Mouse (Mus musculus): ENCODE results near the gene Dclk2. TPM values are rescaled to one million over a fixed set of nuclear protein-coding genes. Genes with fewer than 3 reads are reported as not detected.

The Dclk2 gene
- polyA plus RNA-seq, 1 experiment from 2014 or later = 2.3 TPM

GRCm38 (mm10) chr3:86759834-86760233 is 160.8 kb downstream of the Dclk2 start:
- Histone ChIP-seq H3K4me3 (ENCODE audit: low read depth, low read length) (peak overlapping the region; percentile 14; the same call in 1 of the 2 replicates), H3K4me1 (replicated peaks; ENCODE audit: control insufficient read depth, insufficient read depth, low read length) (no peaks in the 10 kb centered on the region), H3K9ac (ENCODE audit: low read depth, low read length) (no peak overlapping the region), H3K4me2 (replicated peaks; ENCODE audit: low read depth) (peak overlapping the region; percentile 32; the same call in 1 of the 2 replicates), H3K36me3 (ENCODE audit: control insufficient read depth, insufficient read depth) (no peaks in the 10 kb centered on the region; the same call in 1 of the 2 replicates), H3K9me3 (ENCODE audit: control insufficient read depth) (no peaks in the 10 kb centered on the region), H3K27me3 (replicated peaks; ENCODE audit: control insufficient read depth, insufficient read depth, low read length) (no peaks in the 10 kb centered on the region), H3K27ac (ENCODE audit: low read depth, low read length) (peak overlapping the region; percentile 22; the same call in 1 of the 2 replicates)
- TF ChIP-seq CTCF (IDR thresholded peaks at IDR 0.05; ENCODE audit: low read depth) = no peak
- ATAC-seq = no peak
- WGBS = 59% methylated on average over 8 of the region's 8 CpGs

- TF ChIP-seq CTCF (IDR thresholded peaks at IDR 0.05; ENCODE audit: low read depth) = no peak
- H3K4me1 ChIP-seq (replicated peaks; ENCODE audit: control insufficient read depth, insufficient read depth, low read length) = no peaks in the 10 kb centered on the region
- H3K27ac ChIP-seq (ENCODE audit: low read depth, low read length) = peak overlapping the region; percentile 22
- no peak for ATAC-seq
- H3K9me3 ChIP-seq (ENCODE audit: control insufficient read depth) = no peaks in the 10 kb centered on the region
- H3K27me3 ChIP-seq (replicated peaks; ENCODE audit: control insufficient read depth, insufficient read depth, low read length) = no peaks in the 10 kb centered on the region
- no peaks in the 10 kb centered on the region; the same call in 1 of the 2 replicates for H3K36me3 ChIP-seq (ENCODE audit: control insufficient read depth, insufficient read depth)
- peak overlapping the region; percentile 14 for H3K4me3 ChIP-seq (ENCODE audit: low read depth, low read length)
- peak overlapping the region; percentile 22 for H3K4me2 ChIP-seq (replicated peaks; ENCODE audit: low read depth)
- 71% methylated on average over 1 of the region's 1 CpGs for WGBS
- no peak overlapping the region for H3K9ac ChIP-seq (ENCODE audit: low read depth, low read length)
Measured at GRCm38 (mm10) chr3:86759383-86759782, 161.3 kb downstream of the Dclk2 start.

GRCm38 (mm10) chr3:86758727-86759126 is 161.9 kb downstream of the Dclk2 start:
- Histone ChIP-seq H3K4me3 (ENCODE audit: low read depth, low read length) (peak overlapping the region; percentile 14), H3K9me3 (ENCODE audit: control insufficient read depth) (no peaks in the 10 kb centered on the region), H3K9ac (ENCODE audit: low read depth, low read length) (peak overlapping the region; percentile 32; the same call in 1 of the 2 replicates), H3K27me3 (replicated peaks; ENCODE audit: control insufficient read depth, insufficient read depth, low read length) (no peaks in the 10 kb centered on the region), H3K4me1 (replicated peaks; ENCODE audit: control insufficient read depth, insufficient read depth, low read length) (no peaks in the 10 kb centered on the region), H3K36me3 (ENCODE audit: control insufficient read depth, insufficient read depth) (no peaks in the 10 kb centered on the region; the same call in 1 of the 2 replicates), H3K4me2 (replicated peaks; ENCODE audit: low read depth) (peak overlapping the region; percentile 22), H3K27ac (ENCODE audit: low read depth, low read length) (peak overlapping the region; percentile 22; the same call in 1 of the 2 replicates)
- no peak for ATAC-seq
- 54% methylated on average over 6 of the region's 6 CpGs for WGBS
- TF ChIP-seq CTCF (IDR thresholded peaks at IDR 0.05; ENCODE audit: low read depth) = no peak

- H3K9me3 ChIP-seq (ENCODE audit: control insufficient read depth) = no peaks in the 10 kb centered on the region
- 58% methylated on average over 1 of the region's 1 CpGs for WGBS
- H3K27ac ChIP-seq (ENCODE audit: low read depth, low read length) = peak overlapping the region; percentile 50; the same call in 1 of the 2 replicates
- ATAC-seq = no peak
- 0 out of 2 replicates have a peak overlapping the region, but pooled peaks have one; percentile 9 for H3K4me2 ChIP-seq (replicated peaks; ENCODE audit: low read depth)
- H3K4me3 ChIP-seq (ENCODE audit: low read depth, low read length) = no peak overlapping the region
- no peak for TF ChIP-seq CTCF (IDR thresholded peaks at IDR 0.05; ENCODE audit: low read depth)
- no peak overlapping the region for H3K9ac ChIP-seq (ENCODE audit: low read depth, low read length)
- H3K36me3 ChIP-seq (ENCODE audit: control insufficient read depth, insufficient read depth) = no peaks in the 10 kb centered on the region
- no peaks in the 10 kb centered on the region for H3K27me3 ChIP-seq (replicated peaks; ENCODE audit: control insufficient read depth, insufficient read depth, low read length)
- no peaks in the 10 kb centered on the region for H3K4me1 ChIP-seq (replicated peaks; ENCODE audit: control insufficient read depth, insufficient read depth, low read length)
Measured at GRCm38 (mm10) chr3:86756548-86756947, 164.1 kb downstream of the Dclk2 start.

GRCm38 (mm10) chr3:86754595-86755557 is 165.8 kb downstream of the Dclk2 start:
- Histone ChIP-seq H3K36me3 (ENCODE audit: control insufficient read depth, insufficient read depth) (no peaks in the 10 kb centered on the region), H3K9ac (ENCODE audit: low read depth, low read length) (peak overlapping the region; percentile 38), H3K27ac (ENCODE audit: low read depth, low read length) (peak overlapping the region; percentile 62), H3K4me2 (replicated peaks; ENCODE audit: low read depth) (peak overlapping the region; percentile 49), H3K9me3 (ENCODE audit: control insufficient read depth) (no peaks in the 10 kb centered on the region), H3K27me3 (replicated peaks; ENCODE audit: control insufficient read depth, insufficient read depth, low read length) (no peaks in the 10 kb centered on the region), H3K4me3 (ENCODE audit: low read depth, low read length) (0 out of 2 replicates have a peak overlapping the region, but pooled peaks have one; percentile 4), H3K4me1 (replicated peaks; ENCODE audit: control insufficient read depth, insufficient read depth, low read length) (no peaks in the 10 kb centered on the region)
- 64% methylated on average over 14 of the region's 14 CpGs for WGBS
- no peak for TF ChIP-seq CTCF (IDR thresholded peaks at IDR 0.05; ENCODE audit: low read depth)
- ATAC-seq = no peak

GRCm38 (mm10) chr3:86754178-86754577 is 166.5 kb downstream of the Dclk2 start:
- Histone ChIP-seq H3K9me3 (ENCODE audit: control insufficient read depth) (no peaks in the 10 kb centered on the region), H3K9ac (ENCODE audit: low read depth, low read length) (peak overlapping the region; percentile 34; the same call in 1 of the 2 replicates), H3K4me1 (replicated peaks; ENCODE audit: control insufficient read depth, insufficient read depth, low read length) (no peaks in the 10 kb centered on the region), H3K36me3 (ENCODE audit: control insufficient read depth, insufficient read depth) (no peaks in the 10 kb centered on the region), H3K27ac (ENCODE audit: low read depth, low read length) (peak overlapping the region; percentile 62; the same call in 1 of the 2 replicates), H3K27me3 (replicated peaks; ENCODE audit: control insufficient read depth, insufficient read depth, low read length) (no peaks in the 10 kb centered on the region), H3K4me2 (replicated peaks; ENCODE audit: low read depth) (peak overlapping the region; percentile 49), H3K4me3 (ENCODE audit: low read depth, low read length) (no peak overlapping the region)
- ATAC-seq = no peak
- TF ChIP-seq CTCF (IDR thresholded peaks at IDR 0.05; ENCODE audit: low read depth) = no peak
- whole genome bisulfite sequencing = 42% methylated on average over 6 of the region's 6 CpGs
